Mouse (Mus musculus) CH12F3 (cell line): Measurements from ENCODE around the gene Umad1.

Experiments used
- in situ Hi-C: fragments of 300-500 bp; cut with MboI; formaldehyde crosslinking; loops from 2 replicates; pipeline ENCODE4 v1.14.3; 2020; ENCODE audit warnings: low sequenced_read_pairs

Gene Umad1

DNA sequence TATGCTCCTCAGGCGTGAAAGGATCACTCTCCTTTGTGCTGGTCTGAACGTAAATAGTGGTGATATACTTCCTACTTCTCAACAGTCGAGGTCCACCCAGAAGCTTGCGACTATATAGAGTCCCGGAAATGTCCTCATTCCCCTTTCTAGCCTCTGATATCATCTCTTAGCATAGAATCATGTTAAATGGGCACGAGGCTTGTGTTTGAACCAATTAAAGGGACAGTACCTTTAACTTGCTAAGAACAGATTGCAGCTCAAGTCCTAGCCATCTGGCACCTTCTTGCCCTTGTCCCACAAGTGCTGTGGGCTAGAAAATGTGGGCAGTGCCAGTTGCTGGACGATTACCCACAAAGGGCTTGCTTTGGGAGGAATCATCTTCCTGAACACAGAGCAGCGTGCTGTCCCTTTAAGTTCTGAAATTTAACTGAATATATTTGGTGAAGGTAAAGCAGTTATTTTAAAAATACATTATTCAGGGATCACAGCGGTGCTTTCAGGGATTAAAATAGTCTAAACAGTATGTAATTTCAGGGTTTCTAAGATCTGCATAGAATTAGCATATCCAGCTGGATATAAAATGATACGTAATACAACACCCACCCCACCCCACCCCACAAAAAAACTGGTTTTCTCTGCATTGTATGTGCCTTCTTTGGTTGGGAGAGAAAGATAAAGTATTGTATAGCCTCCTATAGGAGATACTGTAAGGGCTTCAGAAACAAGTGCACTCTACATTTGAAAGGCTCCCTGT is 153.9 kb downstream of the Umad1 start:
- in situ Hi-C loops: no loop called here

DNA sequence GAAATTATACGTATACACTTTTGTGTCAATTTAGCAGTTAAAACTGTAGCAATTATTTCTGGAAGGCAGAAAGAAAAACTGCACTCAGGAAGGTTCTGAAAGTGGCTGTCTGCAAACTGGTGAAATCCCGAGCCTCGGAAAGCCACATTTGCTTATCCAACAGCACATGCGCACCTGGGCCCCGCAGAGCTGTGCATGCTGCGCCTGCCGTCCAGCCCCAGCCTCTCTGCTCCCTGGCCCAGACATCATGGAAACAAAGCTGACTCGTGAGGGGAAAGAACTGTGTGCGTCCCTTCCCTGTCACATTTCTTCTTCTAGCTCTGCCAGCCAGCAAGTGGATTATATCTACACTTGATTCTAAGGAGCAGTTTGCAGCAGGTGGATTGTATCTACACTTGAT is 154.9 kb downstream of the Umad1 start:
- in situ Hi-C loops: no loop called here

DNA sequence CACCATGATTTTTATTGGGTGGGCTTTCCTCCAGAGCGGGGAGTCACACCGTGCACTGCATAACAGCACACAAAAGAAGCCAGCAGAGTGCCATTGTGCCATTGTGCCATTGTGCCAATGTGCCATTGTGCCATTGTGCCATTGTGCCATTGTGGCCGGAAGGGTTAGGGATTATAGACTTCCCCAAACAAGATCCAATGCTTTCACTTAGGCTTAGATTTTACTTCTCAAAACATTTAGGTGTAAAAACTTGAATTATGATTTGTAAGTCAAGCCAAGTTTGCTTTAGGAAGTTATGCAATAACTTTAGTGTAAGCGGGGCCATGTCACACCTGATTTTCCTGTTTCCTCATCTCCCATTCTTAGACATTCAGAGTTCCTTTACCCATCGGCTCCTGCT is 156.7 kb downstream of the Umad1 start:
- in situ Hi-C loops: no loop called here

DNA sequence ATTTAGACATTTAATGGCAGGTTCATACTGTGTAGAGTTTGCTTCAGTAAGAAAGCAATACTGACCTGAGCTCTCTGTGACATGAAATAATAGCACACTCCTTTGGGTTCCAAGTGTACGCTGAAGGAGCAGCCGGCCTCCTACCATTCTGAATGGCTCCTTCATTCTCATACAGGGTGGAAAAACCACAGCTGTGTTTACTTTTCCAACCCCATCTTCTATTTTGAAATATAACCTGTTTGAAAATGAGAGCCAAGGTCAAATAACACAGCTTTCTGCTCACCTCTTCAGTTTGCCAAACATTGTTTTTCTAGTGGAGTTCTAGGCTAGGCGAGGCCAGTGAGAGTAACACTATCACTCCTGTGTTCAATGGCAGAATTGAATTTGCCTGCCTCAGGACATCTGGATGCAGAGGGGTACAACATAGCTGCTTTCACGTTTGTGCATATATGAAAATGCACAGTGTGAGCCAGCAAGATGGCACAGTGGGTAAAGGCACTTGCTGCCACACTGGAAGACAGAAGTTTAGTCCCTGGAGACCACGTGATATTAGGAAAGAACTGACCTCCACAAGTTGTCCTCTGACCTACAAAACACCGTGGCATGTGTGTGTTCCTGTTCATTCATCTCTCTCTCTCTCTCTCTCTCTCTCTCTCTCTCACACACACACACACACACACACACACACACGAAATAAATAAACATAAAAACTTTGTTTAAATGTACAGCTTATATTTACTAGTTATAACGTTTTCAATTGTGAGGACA is 157.9 kb downstream of the Umad1 start:
- in situ Hi-C loops: no loop called here

DNA sequence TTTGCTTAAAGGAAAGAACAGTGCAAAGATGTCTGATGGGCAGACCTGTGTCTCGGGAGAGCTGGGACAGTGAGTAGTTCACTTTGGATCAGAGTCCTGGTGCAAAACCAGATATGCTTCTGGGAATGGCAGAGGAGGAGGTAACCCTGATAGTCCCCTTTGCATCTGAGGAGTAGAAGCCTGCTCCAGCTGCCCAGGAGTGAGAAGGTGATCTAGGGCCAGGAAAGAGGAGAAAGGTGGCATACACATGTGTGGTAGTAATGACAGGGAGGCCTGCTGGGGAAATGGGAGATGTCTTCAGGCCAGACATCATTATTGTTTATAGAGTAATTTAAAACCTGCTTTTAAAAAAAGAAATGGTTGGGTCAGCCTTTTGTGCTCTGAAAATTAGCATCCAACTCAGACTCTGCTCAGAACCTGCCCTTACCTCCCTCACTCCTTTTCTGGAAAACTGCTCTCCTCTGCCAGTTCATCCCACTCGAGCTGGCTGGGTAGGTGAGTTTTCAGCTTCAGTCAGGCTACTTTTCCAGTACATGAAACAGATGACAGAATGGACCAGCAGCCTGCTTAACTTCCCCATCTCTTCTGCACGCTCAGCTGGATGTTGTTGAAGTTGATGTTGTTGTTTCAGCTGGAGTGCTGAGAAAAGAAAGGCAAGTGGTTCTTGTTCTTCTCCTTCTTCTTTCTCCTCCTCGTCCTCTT is 160.5 kb downstream of the Umad1 start:
- in situ Hi-C loops: no loop called here

DNA sequence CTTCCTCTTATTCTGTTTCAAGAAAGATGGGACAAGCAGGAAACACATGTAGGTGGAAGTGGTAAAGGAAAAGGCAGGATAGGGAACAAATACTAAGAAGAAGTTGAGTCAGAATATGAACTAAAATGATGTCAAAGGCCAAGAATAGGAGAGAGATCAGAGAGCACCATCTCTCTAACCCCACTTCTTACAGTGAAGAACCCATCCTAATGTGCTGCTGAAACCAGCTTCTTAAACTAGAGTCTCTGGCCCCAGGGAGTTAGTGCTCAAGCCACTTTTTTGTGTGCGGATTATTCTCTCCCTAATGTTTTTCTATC is 161.1 kb downstream of the Umad1 start:
- in situ Hi-C loops: no loop called here

DNA sequence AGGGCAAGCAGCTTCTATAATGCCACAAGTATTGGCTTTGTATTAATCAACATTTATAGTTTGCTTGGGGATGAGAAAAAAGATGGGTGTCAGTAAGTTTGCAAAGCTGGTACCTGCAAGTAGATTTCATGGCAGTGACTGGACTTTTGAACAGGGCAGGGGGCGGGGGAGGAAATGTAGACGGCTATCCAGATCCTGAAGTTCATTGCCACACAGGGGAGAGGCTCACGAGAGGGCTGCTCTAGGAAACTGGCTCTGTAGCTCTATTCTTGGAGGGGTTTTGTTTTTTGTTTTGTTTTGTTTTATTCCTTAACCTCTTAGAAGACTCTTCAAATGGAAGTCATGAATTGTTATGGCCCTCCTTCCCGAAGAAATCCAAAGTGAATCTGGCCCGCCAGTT is 162.3 kb downstream of the Umad1 start:
- in situ Hi-C loops: no loop called here

DNA sequence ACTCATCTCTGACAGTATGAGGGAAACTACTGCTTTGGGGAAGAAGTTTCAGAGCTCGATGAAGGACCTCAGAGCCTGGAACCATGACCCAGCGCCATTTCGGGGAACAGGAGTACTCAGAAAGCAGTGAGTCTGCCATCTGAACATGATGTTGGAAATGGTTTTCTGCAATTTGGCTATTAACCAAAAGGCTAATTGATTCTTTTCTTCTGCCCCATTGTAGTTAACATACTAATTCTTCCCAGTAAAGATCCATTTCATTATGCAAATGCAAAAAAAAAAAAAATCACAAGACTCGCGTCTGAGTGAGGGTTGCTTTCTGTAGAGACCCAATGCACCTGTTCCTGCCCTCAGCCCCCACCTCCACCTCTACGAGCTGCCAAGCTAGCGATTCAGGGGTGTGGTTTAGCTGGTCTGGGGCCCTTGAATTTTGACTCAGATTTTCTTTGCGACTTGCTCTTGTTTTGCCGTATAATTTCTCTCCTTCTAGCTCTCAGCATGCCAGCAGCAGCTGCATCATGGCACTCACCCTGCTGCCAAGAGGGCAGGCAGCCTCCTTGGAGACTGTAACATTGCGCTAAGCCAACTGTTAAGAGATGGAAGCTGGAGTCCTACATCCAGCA is 163.0 kb downstream of the Umad1 start:
- in situ Hi-C loops: no loop called here

DNA sequence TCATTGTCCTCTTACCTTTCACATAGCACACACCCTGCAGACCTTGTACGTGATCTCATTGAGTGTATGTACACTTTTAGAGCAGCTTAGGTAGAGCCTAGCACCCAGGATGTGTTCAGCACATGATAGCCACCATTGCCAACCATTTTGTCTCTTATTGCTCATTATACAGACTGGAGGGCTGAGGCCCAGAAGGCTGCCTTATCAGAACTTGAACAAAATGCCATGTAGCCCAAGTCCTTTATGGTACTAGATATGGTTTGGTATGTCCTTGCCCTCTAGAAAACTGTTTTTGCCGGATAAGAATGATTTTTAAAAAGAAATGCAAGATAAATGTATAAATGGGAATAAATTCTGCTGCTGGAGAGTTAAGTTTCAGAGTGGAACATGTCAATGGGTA is 164.1 kb downstream of the Umad1 start:
- in situ Hi-C loops: no loop called here

DNA sequence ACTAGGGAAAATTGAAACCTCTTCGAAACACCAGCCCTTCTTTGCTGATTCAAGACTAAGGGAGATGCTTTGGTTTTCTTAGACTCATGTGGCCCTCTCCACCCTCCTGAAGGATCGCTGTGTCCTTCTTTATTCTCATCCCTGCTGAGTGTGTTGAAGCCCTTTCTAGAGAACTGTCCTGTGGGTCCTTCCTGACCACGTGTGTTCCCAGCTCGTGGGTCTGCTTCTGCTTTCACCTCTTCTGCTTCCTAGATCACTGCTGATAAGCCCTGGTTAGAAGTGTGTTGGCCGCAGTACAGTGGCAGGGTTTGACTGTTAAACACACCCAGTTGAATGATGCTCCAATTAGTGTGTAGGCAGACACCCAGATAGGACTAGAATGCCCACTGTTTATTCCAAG is 168.6 kb downstream of the Umad1 start:
- in situ Hi-C loops: no loop called here

DNA sequence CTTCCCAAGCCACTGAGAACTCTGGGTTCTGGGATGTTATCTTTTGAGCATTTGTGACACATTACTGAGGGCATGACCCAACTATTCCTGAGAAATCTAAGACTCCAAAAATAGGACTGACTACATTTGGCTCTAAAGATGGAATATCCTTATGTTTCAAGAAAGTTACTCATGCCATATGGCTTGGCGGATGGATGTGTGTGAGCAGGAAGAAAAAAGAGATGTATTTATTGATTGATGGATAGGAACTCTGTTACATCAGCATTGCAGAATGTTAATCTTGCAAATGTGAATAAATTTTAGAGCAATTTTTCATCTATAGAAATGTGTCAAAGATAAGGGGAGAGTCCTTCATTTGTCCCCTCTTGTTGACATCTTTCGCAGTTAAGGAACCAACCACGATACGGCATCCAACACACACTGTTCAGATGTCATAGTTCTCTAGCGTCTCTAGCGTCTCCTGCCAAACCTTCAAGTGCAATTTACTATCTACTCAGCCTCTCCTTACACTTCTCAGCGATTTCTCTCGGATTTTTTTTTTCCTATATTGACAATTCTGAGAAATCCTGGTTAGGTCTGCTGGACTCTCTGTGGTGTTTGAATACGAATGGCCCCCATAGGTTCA is 171.6 kb downstream of the Umad1 start:
- in situ Hi-C loops: no loop called here

DNA sequence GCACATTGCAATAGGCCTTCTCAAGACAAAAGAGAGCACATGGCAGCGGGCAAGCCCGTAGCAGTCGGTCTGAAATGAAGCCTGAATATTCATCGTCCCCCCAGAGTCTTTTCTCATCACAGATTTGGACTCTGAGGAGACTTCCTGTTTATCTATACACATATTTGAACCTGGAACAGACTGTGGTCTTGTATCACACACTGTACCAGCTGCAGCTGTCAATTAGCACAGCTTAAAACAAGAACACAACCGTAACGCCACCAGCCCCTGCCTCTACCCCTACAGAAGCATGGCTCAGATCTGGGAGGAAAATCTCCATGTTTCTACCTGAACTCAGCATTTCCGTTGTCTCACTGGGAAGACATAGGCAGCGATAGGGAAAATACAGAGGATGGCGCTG is 174.1 kb downstream of the Umad1 start:
- in situ Hi-C loops: no loop called here

DNA sequence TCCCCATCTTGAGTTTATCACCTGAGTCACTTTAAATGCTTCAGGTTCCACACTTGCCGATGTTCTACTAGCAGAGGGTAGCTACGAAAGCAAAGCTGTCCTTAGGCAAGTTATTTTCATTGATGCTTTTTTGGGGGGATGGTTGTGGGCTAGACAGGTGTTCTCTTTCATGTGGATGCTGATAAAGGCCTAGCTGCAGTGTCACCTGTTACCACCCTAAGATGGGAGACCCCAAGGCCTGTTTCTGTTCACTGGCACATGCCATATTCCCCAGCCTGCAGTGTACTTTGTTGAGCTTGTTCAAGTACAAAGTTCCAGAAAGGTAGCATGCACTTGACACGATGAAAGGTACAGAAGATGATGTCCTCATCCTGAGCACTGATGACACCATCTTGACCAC is 178.8 kb downstream of the Umad1 start:
- in situ Hi-C loops: no loop called here

DNA sequence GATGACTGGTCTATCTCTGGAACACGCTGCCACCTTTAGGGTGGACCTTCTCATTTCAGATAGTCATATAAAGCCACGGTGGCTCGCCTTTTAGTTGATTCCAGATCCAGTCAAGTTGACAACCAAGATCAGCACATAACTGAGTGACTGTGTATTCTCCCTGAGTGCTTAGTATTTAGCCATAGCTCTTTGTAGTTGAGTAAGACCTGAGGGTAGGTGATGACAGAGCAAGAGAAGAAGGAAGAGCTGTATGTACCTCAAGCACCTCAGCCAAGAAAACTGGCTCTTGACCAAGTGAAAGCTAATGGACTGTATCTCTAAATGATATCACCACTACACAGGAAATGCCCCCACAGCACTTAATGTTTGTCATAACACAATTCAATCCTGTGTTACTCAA is 182.7 kb downstream of the Umad1 start:
- in situ Hi-C loops: no loop called here

DNA sequence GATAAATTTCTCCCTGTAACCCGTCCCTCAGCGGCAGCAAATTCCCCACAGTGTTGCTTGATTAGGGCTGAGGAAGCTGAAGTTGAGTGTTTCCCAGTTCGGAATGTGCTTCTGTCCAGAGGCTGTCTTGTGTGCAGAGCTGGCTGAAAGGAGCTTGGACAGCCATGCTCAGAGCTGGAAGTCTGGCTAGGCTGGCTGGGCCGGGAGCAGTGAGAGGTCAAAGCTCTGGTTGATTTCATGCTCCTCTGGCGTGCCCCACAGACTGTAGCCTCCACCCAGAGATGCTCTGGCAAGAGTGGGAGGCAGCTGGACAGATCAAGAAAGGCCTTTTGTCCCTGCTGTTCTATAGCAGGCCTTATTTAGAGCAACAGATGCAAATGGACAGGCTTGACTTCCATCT is 187.7 kb downstream of the Umad1 start:
- in situ Hi-C loops: no loop called here

DNA sequence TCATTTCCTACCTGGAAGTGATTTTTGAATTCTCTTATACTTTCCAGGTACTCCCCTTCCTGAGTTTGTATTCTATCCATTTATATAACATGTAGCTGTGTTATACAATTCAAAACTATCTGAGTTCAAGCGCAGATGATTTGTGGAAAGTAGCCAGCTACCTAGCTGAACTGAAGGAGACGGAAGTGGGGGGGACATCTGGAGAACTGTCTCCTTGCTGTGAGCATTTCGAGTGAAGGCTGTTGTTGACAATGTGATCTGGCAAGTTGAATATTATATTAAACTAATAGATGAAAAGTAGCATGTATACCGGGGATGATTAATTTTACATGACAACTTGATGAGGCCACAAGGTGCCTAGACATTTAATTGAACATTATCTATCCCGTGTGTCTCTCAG is 196.5 kb downstream of the Umad1 start:
- in situ Hi-C loops: no loop called here

DNA sequence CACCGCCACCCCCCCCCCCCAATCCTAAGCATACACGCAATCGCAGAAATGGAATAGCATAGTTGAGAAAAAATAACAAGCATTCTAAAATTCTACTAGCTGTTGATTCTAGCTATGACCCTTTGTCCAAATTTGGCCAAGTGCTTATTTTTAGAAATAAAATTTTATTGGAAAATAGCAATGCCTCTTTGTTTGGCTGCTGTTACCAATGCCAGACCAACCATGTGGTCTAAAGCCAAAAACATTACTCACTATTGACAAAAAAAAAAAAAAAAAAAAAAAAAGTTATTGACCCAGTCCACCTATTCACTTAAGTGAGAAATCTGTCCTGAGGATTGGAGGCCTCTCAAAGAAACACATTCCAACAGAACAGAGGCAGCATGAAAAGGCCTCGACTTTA is 199.5 kb downstream of the Umad1 start:
- in situ Hi-C loops: no loop called here

DNA sequence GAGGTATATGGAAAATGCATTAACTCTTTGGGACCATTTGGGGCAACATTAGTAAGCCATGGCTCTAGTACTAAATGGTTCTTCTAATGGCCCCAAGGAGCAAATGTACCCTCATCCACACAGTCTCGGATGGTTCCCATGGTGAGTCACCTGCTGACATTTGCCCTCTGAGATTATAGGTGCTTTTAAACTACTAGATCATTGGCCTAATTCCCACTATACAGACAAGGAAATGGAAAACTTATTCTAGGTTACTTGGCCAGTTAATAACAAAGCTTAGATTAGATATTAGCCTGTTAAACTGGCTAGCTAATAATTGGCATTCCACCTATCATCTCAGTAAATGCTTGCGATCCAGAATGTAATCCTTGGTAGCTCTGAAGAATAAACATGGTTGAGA is 203.4 kb downstream of the Umad1 start:
- in situ Hi-C loops: no loop called here

DNA sequence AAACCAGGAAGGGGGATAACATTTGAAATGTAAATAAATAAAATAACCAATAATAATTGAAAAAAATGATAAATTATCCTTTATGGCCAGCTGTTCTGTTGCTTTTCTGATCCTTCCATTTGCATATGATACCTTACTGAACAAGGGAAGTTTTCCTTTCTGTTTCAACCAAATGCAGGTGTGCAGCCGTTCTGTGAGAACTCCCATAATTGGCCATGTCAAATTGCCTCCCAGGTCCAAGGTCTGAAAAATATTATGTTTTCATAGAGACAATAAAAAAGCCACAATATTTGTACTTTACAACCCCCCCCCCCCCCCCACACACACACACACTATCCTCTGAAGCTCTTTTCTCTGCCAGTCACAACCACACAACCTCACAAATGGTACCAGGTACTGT is 206.3 kb downstream of the Umad1 start:
- in situ Hi-C loops: no loop called here

DNA sequence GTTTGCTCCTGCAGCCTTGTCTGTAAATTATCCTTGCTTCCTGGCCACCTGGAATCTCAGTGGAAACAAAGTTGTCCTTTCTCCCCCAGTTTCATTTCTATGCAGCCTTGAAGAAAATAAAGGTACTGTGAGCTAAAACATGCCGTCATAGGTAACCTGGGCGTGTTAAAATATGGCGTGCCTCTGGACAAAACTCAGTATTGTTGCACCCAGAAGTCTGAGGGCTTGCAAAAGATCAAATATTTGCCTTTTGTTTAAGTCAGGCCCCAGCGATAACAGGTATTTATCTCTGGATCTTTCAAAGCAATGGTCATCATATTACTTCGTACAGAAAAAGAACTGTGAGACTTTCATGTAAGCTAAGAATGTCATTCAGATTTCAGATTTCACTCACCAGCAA is 206.9 kb downstream of the Umad1 start:
- in situ Hi-C loops: no loop called here

DNA sequence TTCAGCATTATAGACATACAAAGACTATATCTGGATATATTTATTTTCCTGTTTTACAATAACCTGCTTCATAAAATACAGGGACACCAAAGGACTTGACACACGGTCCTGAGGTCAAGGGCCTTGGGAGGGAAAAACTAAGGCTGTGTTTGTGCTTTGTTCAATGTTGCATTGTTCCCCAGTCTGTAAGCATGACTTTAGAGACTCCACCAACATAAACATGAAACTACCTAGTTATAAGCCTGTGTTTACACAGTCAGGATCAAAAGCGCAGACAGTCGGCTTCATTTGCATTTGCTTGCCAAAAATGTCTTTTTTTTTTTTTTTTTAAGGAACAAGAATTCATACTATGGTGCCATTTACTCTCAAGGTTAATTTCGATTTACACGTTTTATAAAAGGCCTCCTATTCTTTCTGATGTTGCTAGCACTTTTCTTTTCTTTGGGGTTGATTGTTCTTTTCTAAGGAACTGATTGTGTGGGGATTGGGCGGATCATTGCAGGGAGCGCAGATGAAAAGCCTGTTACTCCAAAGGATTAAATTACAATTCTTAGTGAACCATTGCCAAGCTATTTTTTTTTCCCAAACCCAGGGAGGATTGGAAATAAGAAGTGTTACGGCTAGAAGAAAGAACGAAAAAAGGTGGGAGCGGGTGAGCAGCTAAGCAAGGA is 208.7 kb downstream of the Umad1 start:
- in situ Hi-C loops: no loop called here
